Mouse (Mus musculus): Measurements from ENCODE around the gene Orc5. TPM values are rescaled to one million over a fixed set of nuclear protein-coding genes. Genes with fewer than 3 reads are reported as not detected.

The Orc5 gene
- 37.8 and 38.2 TPM in 2 replicates for polyA plus RNA-seq (2015; fragmentation: Nextera tagmentation; extraction: Ambion mirVana)

GRCm38 (mm10) chr5:22550033-22550551, at the start of gene Orc5:
Gene Orc5 (minus strand): TSS chr5:22550429.
- under 1% methylated on average over 31 of the region's 31 CpGs for WGBS
- Histone ChIP-seq H3K9me3 (no peaks in the 10 kb centered on the region), H3K27me3 (no peaks in the 10 kb centered on the region), H3K9ac (peak within 1 kb of the TSS; percentile 74), H3K4me2 (peak within 1 kb of the TSS; percentile 78), H3K27ac (peak within 1 kb of the TSS; percentile 85), H3K4me1 (replicated peaks) (peaks cover 13% of the 10 kb centered on the region), H3K4me3 (peak within 1 kb of the TSS; percentile 66), H3K36me3 (peaks cover 15% of the 10 kb centered on the region)
- peak; percentile 100 for ATAC-seq (ENCODE audit: low FRiP score)

GRCm38 (mm10) chr5:22596981-22597380, 46.8 kb upstream of the Orc5 start:
- ATAC-seq (ENCODE audit: low FRiP score): no peak
- H3K36me3 ChIP-seq: no peaks in the 10 kb centered on the region
- no peaks in the 10 kb centered on the region for H3K9me3 ChIP-seq
- no peak overlapping the region for H3K9ac ChIP-seq
- 97% methylated on average over 4 of the region's 4 CpGs for WGBS
- no peak overlapping the region for H3K4me3 ChIP-seq
- no peaks in the 10 kb centered on the region for H3K4me1 ChIP-seq (replicated peaks)
- no peak overlapping the region for H3K4me2 ChIP-seq
- H3K27ac ChIP-seq: no peak overlapping the region
- no peaks in the 10 kb centered on the region for H3K27me3 ChIP-seq

GRCm38 (mm10) chr5:22589370-22589966, 39.2 kb upstream of the Orc5 start:
- Histone ChIP-seq H3K4me2 (no peak overlapping the region), H3K4me3 (no peak overlapping the region), H3K9ac (no peak overlapping the region), H3K36me3 (no peaks in the 10 kb centered on the region), H3K27me3 (no peaks in the 10 kb centered on the region), H3K4me1 (replicated peaks) (no peaks in the 10 kb centered on the region), H3K27ac (no peak overlapping the region), H3K9me3 (no peaks in the 10 kb centered on the region)
- WGBS: 75% methylated on average over 1 of the region's 1 CpGs
- no peak for ATAC-seq (ENCODE audit: low FRiP score)

- Histone ChIP-seq H3K4me3 (no peak overlapping the region), H3K4me2 (no peak overlapping the region), H3K9ac (no peak overlapping the region), H3K36me3 (no peaks in the 10 kb centered on the region), H3K27ac (no peak overlapping the region), H3K4me1 (replicated peaks) (no peaks in the 10 kb centered on the region), H3K9me3 (no peaks in the 10 kb centered on the region), H3K27me3 (no peaks in the 10 kb centered on the region)
- WGBS: 90% methylated on average over 1 of the region's 1 CpGs
- ATAC-seq (ENCODE audit: low FRiP score): no peak
These were observed 37.3 kb upstream of the Orc5 start for GRCm38 (mm10) chr5:22587492-22587891.

- WGBS: 52% methylated on average over 2 of the region's 2 CpGs
- Histone ChIP-seq H3K9ac (no peak overlapping the region), H3K36me3 (no peaks in the 10 kb centered on the region), H3K27ac (no peak overlapping the region), H3K9me3 (no peaks in the 10 kb centered on the region), H3K4me3 (no peak overlapping the region), H3K4me2 (no peak overlapping the region), H3K4me1 (replicated peaks) (no peaks in the 10 kb centered on the region), H3K27me3 (no peaks in the 10 kb centered on the region)
- ATAC-seq (ENCODE audit: low FRiP score): no peak
These were observed 34.3 kb upstream of the Orc5 start for GRCm38 (mm10) chr5:22584556-22584955.

- 84% methylated on average over 3 of the region's 3 CpGs for WGBS
- Histone ChIP-seq H3K9me3 (no peaks in the 10 kb centered on the region), H3K9ac (no peak overlapping the region), H3K4me3 (no peak overlapping the region), H3K4me2 (no peak overlapping the region), H3K36me3 (no peaks in the 10 kb centered on the region), H3K27ac (no peak overlapping the region), H3K4me1 (replicated peaks) (no peaks in the 10 kb centered on the region), H3K27me3 (no peaks in the 10 kb centered on the region)
- no peak for ATAC-seq (ENCODE audit: low FRiP score)
These were observed 27.8 kb upstream of the Orc5 start for GRCm38 (mm10) chr5:22578011-22578410.

- ATAC-seq (ENCODE audit: low FRiP score): no peak
- Histone ChIP-seq H3K27me3 (no peaks in the 10 kb centered on the region), H3K4me1 (replicated peaks) (no peaks in the 10 kb centered on the region), H3K9me3 (no peaks in the 10 kb centered on the region), H3K27ac (no peak overlapping the region), H3K9ac (no peak overlapping the region), H3K36me3 (no peaks in the 10 kb centered on the region), H3K4me2 (no peak overlapping the region), H3K4me3 (no peak overlapping the region)
- 66% methylated on average over 3 of the region's 3 CpGs for WGBS
These were observed 24.5 kb upstream of the Orc5 start for GRCm38 (mm10) chr5:22574751-22575150.

GRCm38 (mm10) chr5:22574161-22574560, 23.9 kb upstream of the Orc5 start:
- Histone ChIP-seq H3K27me3 (no peaks in the 10 kb centered on the region), H3K4me2 (no peak overlapping the region)

GRCm38 (mm10) chr5:22573696-22574095, 23.5 kb upstream of the Orc5 start:
- whole genome bisulfite sequencing: 59% methylated on average over 2 of the region's 2 CpGs
- no peak for ATAC-seq (ENCODE audit: low FRiP score)
- H3K9ac ChIP-seq: no peak overlapping the region

More at GRCm38 (mm10) chr5:22574161-22574560, 23.9 kb upstream of the Orc5 start:
- no peak for ATAC-seq (ENCODE audit: low FRiP score)
- Histone ChIP-seq H3K9me3 (no peaks in the 10 kb centered on the region), H3K4me1 (replicated peaks) (no peaks in the 10 kb centered on the region), H3K36me3 (no peaks in the 10 kb centered on the region), H3K9ac (no peak overlapping the region), H3K27ac (no peak overlapping the region), H3K4me3 (no peak overlapping the region)
- WGBS: 43% methylated on average over 1 of the region's 1 CpGs

GRCm38 (mm10) chr5:22572881-22573280, 22.7 kb upstream of the Orc5 start:
- 92% methylated on average over 6 of the region's 6 CpGs for WGBS
- no peak overlapping the region for H3K4me2 ChIP-seq
- H3K27ac ChIP-seq: no peak overlapping the region
- no peaks in the 10 kb centered on the region for H3K27me3 ChIP-seq
- no peaks in the 10 kb centered on the region for H3K36me3 ChIP-seq
- H3K4me3 ChIP-seq: no peak overlapping the region
- no peaks in the 10 kb centered on the region for H3K4me1 ChIP-seq (replicated peaks)
- ATAC-seq (ENCODE audit: low FRiP score): no peak
- H3K9ac ChIP-seq: no peak overlapping the region
- H3K9me3 ChIP-seq: no peaks in the 10 kb centered on the region

More at GRCm38 (mm10) chr5:22573696-22574095, 23.5 kb upstream of the Orc5 start:
- no peak overlapping the region for H3K4me2 ChIP-seq
- no peaks in the 10 kb centered on the region for H3K9me3 ChIP-seq
- no peak overlapping the region for H3K4me3 ChIP-seq
- no peak overlapping the region for H3K27ac ChIP-seq
- H3K36me3 ChIP-seq: no peaks in the 10 kb centered on the region
- no peaks in the 10 kb centered on the region for H3K27me3 ChIP-seq
- no peaks in the 10 kb centered on the region for H3K4me1 ChIP-seq (replicated peaks)

- H3K27me3 ChIP-seq: no peaks in the 10 kb centered on the region
- 84% methylated on average over 3 of the region's 3 CpGs for WGBS
These were observed 22.2 kb upstream of the Orc5 start for GRCm38 (mm10) chr5:22572456-22572855.

GRCm38 (mm10) chr5:22565708-22566107, 15.5 kb upstream of the Orc5 start:
- ATAC-seq (ENCODE audit: low FRiP score): no peak
- Histone ChIP-seq H3K4me3 (no peak overlapping the region), H3K4me1 (replicated peaks) (no peaks in the 10 kb centered on the region), H3K4me2 (no peak overlapping the region), H3K9ac (no peak overlapping the region), H3K9me3 (no peaks in the 10 kb centered on the region), H3K27ac (no peak overlapping the region), H3K27me3 (no peaks in the 10 kb centered on the region), H3K36me3 (peaks cover 1% of the 10 kb centered on the region; the same call in 1 of the 2 replicates)
- 72% methylated on average over 2 of the region's 2 CpGs for WGBS

More at GRCm38 (mm10) chr5:22572456-22572855, 22.2 kb upstream of the Orc5 start:
- Histone ChIP-seq H3K36me3 (no peaks in the 10 kb centered on the region), H3K4me1 (replicated peaks) (no peaks in the 10 kb centered on the region), H3K9me3 (no peaks in the 10 kb centered on the region), H3K4me2 (no peak overlapping the region), H3K4me3 (no peak overlapping the region), H3K9ac (no peak overlapping the region), H3K27ac (no peak overlapping the region)
- no peak for ATAC-seq (ENCODE audit: low FRiP score)

- Histone ChIP-seq H3K27me3 (no peaks in the 10 kb centered on the region), H3K4me1 (replicated peaks) (no peaks in the 10 kb centered on the region), H3K36me3 (peaks cover 4% of the 10 kb centered on the region; the same call in 1 of the 2 replicates), H3K4me3 (no peak overlapping the region), H3K9ac (no peak overlapping the region), H3K4me2 (no peak overlapping the region), H3K9me3 (no peaks in the 10 kb centered on the region), H3K27ac (no peak overlapping the region)
- WGBS: 88% methylated on average over 2 of the region's 2 CpGs
- no peak for ATAC-seq (ENCODE audit: low FRiP score)
These were observed 9.6 kb upstream of the Orc5 start for GRCm38 (mm10) chr5:22559801-22560200.

Measured in hindbrain, embryonic 13.5 days (tissue).